Mouse (Mus musculus): Measurements from ENCODE around the gene Gm4559.
A peak's percentile ranks its signal among the peaks of the same experiment; 100 is the strongest.
"Not testable (repeated sequence)": the region's sequence is repeated elsewhere in the genome, so short reads cannot be mapped to it uniquely, and the experiment has no call there.

Gene Gm4559

DNA sequence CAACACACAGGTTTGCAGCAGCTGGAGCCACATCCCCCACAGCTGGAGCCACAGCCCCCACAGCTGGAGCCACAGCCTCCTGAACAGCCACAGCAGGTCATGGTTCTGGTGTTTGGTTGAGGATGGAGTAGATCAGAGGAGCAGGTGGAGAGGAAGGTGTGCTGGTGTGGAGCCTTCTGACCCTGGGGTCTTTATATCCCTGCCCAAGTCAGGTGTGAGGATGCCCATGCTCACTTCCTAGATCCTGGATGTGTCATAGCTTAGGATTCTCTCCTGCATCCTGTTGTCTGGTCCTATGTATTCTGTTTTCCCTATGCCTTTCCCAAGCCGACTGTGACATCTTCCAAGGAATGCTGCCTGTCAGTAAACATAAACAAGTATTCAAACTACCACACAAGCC lies 15.9 kb downstream of the Gm4559 start, which contains the start of gene Gm2431:
Gene Gm2431, minus strand, starts transcription at position 101 of the 400 bp plus-strand sequence.
- DNase-seq, result not testable (repeated sequence)

GRCm38 (mm10) chr7:142255517-142255916 lies 18.6 kb downstream of the Gm4559 start:
- DNase-seq, result peak in 1 of 2 experiments; percentile 25

- DNase-seq, result peak; percentile 9 to 21
These were observed 24.3 kb downstream of the Gm4559 start for GRCm38 (mm10) chr7:142249824-142250223.

GRCm38 (mm10) chr7:142240978-142241377 lies 33.2 kb downstream of the Gm4559 start, which contains the start of gene Gm40460:
Gene Gm40460, minus strand, starts transcription at chr7:142241078.
- no peak for DNase-seq

GRCm38 (mm10) chr7:142231540-142231939 lies 42.6 kb downstream of the Gm4559 start:
- DNase-seq, result no peak

GRCm38 (mm10) chr7:142229871-142230270 lies 44.3 kb downstream of the Gm4559 start, which contains the start of gene Krtap5-5:
Gene Krtap5-5, minus strand, starts transcription at chr7:142229971.
- DNase-seq, result not testable (repeated sequence)

GRCm38 (mm10) chr7:142224518-142224917 lies 49.6 kb downstream of the Gm4559 start:
- no peak for DNase-seq
